Mouse (Mus musculus) CD8-positive naive resting alpha-beta T cell, adult 2 months (primary cell): ENCODE measurements around the gene Asxl2.

Source experiments
- DNase-seq, 2 experiments: peaks; one replicate each; pipeline ENCODE4 v3.0.0; 2022; ENCODE audit warnings: low read depth in 2 of 2, low spot score in 2 of 2

Gene Asxl2

DNA sequence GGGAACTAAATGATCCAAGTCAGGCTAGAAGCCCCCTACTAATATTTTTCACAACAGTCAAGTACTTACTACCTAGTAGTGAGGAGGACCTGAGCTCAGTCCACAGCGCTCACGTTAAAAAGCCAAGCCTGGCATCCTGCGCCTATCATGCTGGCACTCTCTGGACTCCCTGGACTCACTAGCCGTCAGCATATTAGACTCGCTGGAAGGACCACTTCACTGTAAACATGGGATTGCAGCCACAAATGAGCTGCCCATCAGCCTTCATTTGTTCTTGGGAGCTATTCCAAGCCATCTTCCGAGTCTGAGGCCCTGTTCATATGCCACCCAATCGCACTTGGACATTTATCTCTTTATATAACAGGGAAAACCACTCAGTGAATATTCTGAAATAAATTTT is 114.2 kb downstream of the Asxl2 start:
- no peak for DNase-seq

- DNase-seq, result no peak
Measured at GRCm38 (mm10) chr12:3545451-3545850, 118.8 kb downstream of the Asxl2 start.

GRCm38 (mm10) chr12:3546121-3546658 is 119.5 kb downstream of the Asxl2 start:
- DNase-seq, result no peak

DNA sequence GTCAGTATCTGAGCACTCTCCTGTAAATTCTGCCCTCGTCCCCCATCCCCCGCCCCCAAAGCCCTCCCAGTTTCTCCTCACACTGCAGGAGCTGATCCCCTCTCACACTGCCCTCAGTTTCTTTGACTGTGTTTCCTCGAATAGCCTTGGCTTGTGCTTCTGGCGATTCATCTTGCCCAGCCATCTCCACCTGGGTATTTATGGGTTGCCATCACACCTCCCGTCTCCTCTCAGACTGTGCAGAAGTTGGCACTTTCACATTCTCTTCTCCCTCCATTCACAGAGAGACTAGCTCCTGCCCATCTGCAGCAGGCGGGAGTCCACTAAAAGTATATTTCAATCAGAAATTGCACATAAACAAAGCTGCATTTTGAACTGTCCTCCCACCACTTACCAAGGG is 120.1 kb downstream of the Asxl2 start:
- no peak for DNase-seq

GRCm38 (mm10) chr12:3547506-3547905 is 120.8 kb downstream of the Asxl2 start:
- peak; percentile 30 to 43 for DNase-seq

DNA sequence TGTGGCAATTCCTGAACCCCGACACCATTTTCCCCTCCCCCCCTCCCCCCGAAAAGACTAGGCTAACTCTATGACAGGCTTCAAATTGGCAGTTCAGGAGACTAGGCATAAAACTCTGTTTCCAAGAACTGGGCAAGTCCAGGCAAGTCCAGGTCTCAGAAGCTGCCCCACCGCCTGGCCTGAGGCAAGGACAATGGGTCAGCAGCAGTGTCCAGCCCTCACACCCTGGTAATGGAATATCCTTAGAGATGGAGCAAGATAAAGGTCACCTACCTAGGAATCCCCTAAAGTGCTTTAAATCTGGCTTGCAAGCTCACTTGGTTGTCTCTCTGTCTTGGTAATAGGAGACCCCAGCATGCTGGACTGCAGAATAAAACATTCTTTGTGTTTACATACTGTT is 121.3 kb downstream of the Asxl2 start:
- DNase-seq, result no peak

DNA sequence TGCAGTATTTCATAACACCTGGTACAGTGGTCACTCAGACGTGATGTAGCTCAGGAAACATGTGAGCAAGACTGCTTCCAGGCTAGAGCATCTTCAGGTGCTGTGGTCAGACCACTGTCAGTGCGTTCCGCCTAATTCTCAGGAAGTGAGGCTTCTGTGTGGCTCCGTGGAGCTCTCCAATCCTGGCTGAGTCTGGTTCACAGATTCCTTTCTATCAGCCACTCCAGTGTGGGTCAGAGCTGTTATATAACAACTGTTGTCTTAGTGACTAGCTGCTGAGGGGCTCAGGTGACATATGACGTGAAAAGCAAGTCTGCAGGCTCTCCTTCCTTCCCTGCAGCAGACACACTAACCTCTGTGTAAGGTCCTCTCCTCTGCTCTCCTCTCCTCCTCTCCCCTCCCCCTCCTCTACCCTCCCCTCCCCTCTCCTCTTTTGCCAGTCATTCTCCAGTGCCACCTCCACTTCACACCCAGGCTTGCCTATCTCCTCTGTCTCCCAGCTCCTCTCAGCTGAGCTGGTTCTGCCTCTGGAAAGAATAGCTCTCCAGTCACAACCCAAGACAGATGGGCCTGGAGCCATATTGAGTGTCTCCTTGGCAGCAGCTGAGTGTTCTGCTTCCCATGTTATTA is 122.0 kb downstream of the Asxl2 start:
- peak; percentile 50 to 53 for DNase-seq

DNA sequence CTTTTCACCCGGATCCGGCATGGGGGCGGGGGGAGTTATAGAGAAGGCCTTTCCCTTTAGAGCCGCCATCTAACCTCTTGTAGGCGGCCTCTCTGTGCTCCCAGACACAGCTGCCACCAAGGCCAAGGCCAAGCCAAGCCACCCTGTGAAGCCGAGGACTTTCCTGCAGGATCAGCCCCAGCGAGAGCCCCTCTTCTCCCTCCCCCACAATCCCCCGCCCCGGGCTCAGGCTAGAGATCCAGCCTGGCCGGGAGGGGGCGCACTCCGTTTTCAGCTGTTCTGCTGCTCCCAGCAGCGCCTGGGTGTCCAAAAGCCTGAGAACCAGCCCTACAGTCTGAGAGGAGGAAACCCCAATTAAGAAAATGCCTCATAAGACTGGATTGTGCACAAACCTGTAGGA is 123.6 kb downstream of the Asxl2 start:
- DNase-seq, result no peak
